Mouse (Mus musculus) heart, postnatal 14 days (tissue): ENCODE results near the gene Btbd16. TPM values are rescaled to one million over a fixed set of nuclear protein-coding genes. Genes with fewer than 3 reads are reported as not detected.
A peak's percentile ranks its signal among the peaks of the same experiment; 100 is the strongest.

Experiments used
- DNase-seq, 2 experiments: peaks; one replicate each; pipeline ENCODE4 v3.0.0; 2021 to 2022
- intact Hi-C: fragments of 180-260 bp; cut with DNase I; formaldehyde crosslinking; loops from one replicate; pipeline ENCODE4 v1.15.1; 2025
- total RNA-seq, 2 experiments: library from RNA; stranded (reverse); gene quantifications; 2 replicates each; pipeline ENCODE4 v1.2.3; 2021

The Btbd16 gene
- total RNA-seq, 2 experiments from 2014 or later, result 0.12 TPM; not detected in 1

- intact Hi-C loops, result no loop called here
- no peak for DNase-seq
Measured at GRCm38 (mm10) chr7:130766411-130767170, 7.3 kb upstream of the Btbd16 start.

GRCm38 (mm10) chr7:130768151-130768550 is 5.7 kb upstream of the Btbd16 start:
- intact Hi-C loops, result no loop called here
- no peak for DNase-seq

GRCm38 (mm10) chr7:130770707-130771106 is 3.2 kb upstream of the Btbd16 start:
- intact Hi-C loops, result loop anchor here (1.0 to 2.0 kb wide), 3 partner anchors 56 to 272 kb away; no protein-coding TSS in a partner anchor
- peak; percentile 78 to 88 for DNase-seq

- intact Hi-C loops, result loop anchor here (1.0 kb wide), 1 partner anchor 141 kb away; no protein-coding TSS in a partner anchor
- DNase-seq, result peak; percentile 56 to 73
Measured at GRCm38 (mm10) chr7:130773171-130773830, 568 bp upstream of the Btbd16 start.

GRCm38 (mm10) chr7:130780866-130781419 is 7.1 kb downstream of the Btbd16 start:
- DNase-seq, result no peak
- intact Hi-C loops, result no loop called here

- DNase-seq, result no peak
- intact Hi-C loops, result no loop called here
Measured at GRCm38 (mm10) chr7:130782501-130783050, 8.7 kb downstream of the Btbd16 start.

- intact Hi-C loops, result no loop called here
- no peak for DNase-seq
Measured at GRCm38 (mm10) chr7:130785923-130786575, 12.2 kb downstream of the Btbd16 start.

- intact Hi-C loops, result no loop called here
- DNase-seq, result no peak
Measured at GRCm38 (mm10) chr7:130786708-130787107, 12.8 kb downstream of the Btbd16 start.

- no peak for DNase-seq
- intact Hi-C loops, result no loop called here
Measured at GRCm38 (mm10) chr7:130787537-130787936, 13.7 kb downstream of the Btbd16 start.

- DNase-seq, result no peak
- intact Hi-C loops, result no loop called here
Measured at GRCm38 (mm10) chr7:130788950-130789349, 15.1 kb downstream of the Btbd16 start.

GRCm38 (mm10) chr7:130789456-130789855 is 15.6 kb downstream of the Btbd16 start:
- no peak for DNase-seq

GRCm38 (mm10) chr7:130793671-130794070 is 19.8 kb downstream of the Btbd16 start:
- intact Hi-C loops, result no loop called here
- no peak for DNase-seq

More at GRCm38 (mm10) chr7:130789456-130789855, 15.6 kb downstream of the Btbd16 start:
- intact Hi-C loops, result no loop called here

- intact Hi-C loops, result no loop called here
- no peak for DNase-seq
Measured at GRCm38 (mm10) chr7:130796786-130797185, 22.9 kb downstream of the Btbd16 start.

- intact Hi-C loops, result no loop called here
- DNase-seq, result no peak
Measured at GRCm38 (mm10) chr7:130797524-130797923, 23.7 kb downstream of the Btbd16 start.

- no peak for DNase-seq
- intact Hi-C loops, result no loop called here
Measured at GRCm38 (mm10) chr7:130799418-130799817, 25.5 kb downstream of the Btbd16 start.

- DNase-seq, result no peak
- intact Hi-C loops, result no loop called here
Measured at GRCm38 (mm10) chr7:130800681-130801080, 26.8 kb downstream of the Btbd16 start.

- DNase-seq, result no peak
- intact Hi-C loops, result no loop called here
Measured at GRCm38 (mm10) chr7:130801811-130802210, 27.9 kb downstream of the Btbd16 start.

- intact Hi-C loops, result no loop called here
- DNase-seq, result no peak
Measured at GRCm38 (mm10) chr7:130803251-130803825, 29.5 kb downstream of the Btbd16 start.

GRCm38 (mm10) chr7:130804991-130805390 is 31.1 kb downstream of the Btbd16 start:
- intact Hi-C loops, result no loop called here
- DNase-seq, result peak in 1 of 2 experiments; percentile 34

GRCm38 (mm10) chr7:130807749-130808148 is 33.9 kb downstream of the Btbd16 start:
- peak; percentile 37 to 42 for DNase-seq
- intact Hi-C loops, result no loop called here
